Mouse (Mus musculus): ENCODE data around the gene Olfr331.
"Not testable (repeated sequence)": the region's sequence is repeated elsewhere in the genome, so short reads cannot be mapped to it uniquely, and the experiment has no call there.

Olfr331 gene

GRCm38 (mm10) chr11:58502472-58502871 is at the start of gene Olfr331:
Olfr331 (minus strand) TSS chr11:58502572.
- not testable (repeated sequence) for DNase-seq (ENCODE audit: low spot score)

- DNase-seq (ENCODE audit: low spot score), result no peak
These were observed 44.0 kb upstream of the Olfr331 start, which contains the start of gene Olfr329-ps for GRCm38 (mm10) chr11:58546322-58546721. Olfr329-ps (minus strand) TSS chr11:58546422.

- DNase-seq (ENCODE audit: low spot score), result not testable (repeated sequence)
These were observed 32.4 kb upstream of the Olfr331 start, which contains the start of gene Olfr330 for GRCm38 (mm10) chr11:58534736-58535135. Olfr330 (minus strand) TSS chr11:58534836.

- not testable (repeated sequence) for DNase-seq (ENCODE audit: low spot score)
These were observed 17.4 kb upstream of the Olfr331 start for GRCm38 (mm10) chr11:58519756-58520155.

- DNase-seq (ENCODE audit: low spot score), result not testable (repeated sequence)
These were observed 16.5 kb upstream of the Olfr331 start for GRCm38 (mm10) chr11:58518916-58519315.

- DNase-seq (ENCODE audit: low spot score), result not testable (repeated sequence)
These were observed 6.7 kb upstream of the Olfr331 start for GRCm38 (mm10) chr11:58509058-58509457.

GRCm38 (mm10) chr11:58499290-58499689 is 3.1 kb downstream of the Olfr331 start:
- no peak for DNase-seq (ENCODE audit: low spot score)

- DNase-seq (ENCODE audit: low spot score), result no peak
These were observed 3.6 kb downstream of the Olfr331 start for GRCm38 (mm10) chr11:58498761-58499160.

GRCm38 (mm10) chr11:58492455-58492854 is 9.9 kb downstream of the Olfr331 start, which contains the start of gene Olfr332:
Olfr332 (minus strand) TSS chr11:58492555.
- no peak for DNase-seq (ENCODE audit: low spot score)

- no peak for DNase-seq (ENCODE audit: low spot score)
These were observed 40.2 kb downstream of the Olfr331 start, which contains the start of gene Olfr30 for GRCm38 (mm10) chr11:58462170-58462569. Olfr30 (minus strand) TSS chr11:58462270.

GRCm38 (mm10) chr11:58453592-58453991 is 48.8 kb downstream of the Olfr331 start:
- no peak for DNase-seq (ENCODE audit: low spot score)

GRCm38 (mm10) chr11:58452759-58453158 is 49.6 kb downstream of the Olfr331 start, which contains the start of gene Lypd9:
Lypd9 (minus strand) TSS chr11:58452923.
- DNase-seq (ENCODE audit: low spot score), result no peak

All from spleen, adult 12 weeks (tissue).